Mouse (Mus musculus) Patski (cell line): ENCODE data around the gene Olfr221. TPM values are rescaled to one million over a fixed set of nuclear protein-coding genes. Genes with fewer than 3 reads are reported as not detected.
A peak's percentile ranks its signal among the peaks of the same experiment; 100 is the strongest.

Source experiments
- ATAC-seq: fragments of 100-300 bp; one replicate; pipeline ENCODE4 v1.8.0; 2021
- CTCF ChIA-PET: fragments of 350-600 bp; sonication (Branson Sonifier 250); formaldehyde crosslinking; loops from one replicate; lab custom pipeline; 2022; ENCODE audit warnings: inconsistent platforms; lab: Charles Lee
- POLR2A ChIA-PET: fragments of 350-600 bp; sonication (Branson Sonifier 250); formaldehyde crosslinking; loops from one replicate; lab custom pipeline; 2022; ENCODE audit warnings: antibody characterized with exemption, inconsistent platforms; lab: Charles Lee
- DNase-seq: peaks from one replicate; pipeline ENCODE4 v3.0.0-alpha.2; 2011; ENCODE audit warnings: low read depth, low spot score
- H3K27me3 ChIP-seq: fragments of 371-371 bp; one replicate; pipeline ENCODE4 v1.5.1; 2021
- CTCF ChIP-seq: fragments of 100-300 bp; IDR thresholded peaks from one replicate; pipeline ENCODE4 v1.5.1; 2021
- in situ Hi-C: fragments of 300-500 bp; cut with MboI; formaldehyde crosslinking; loops from 3 replicates; pipeline ENCODE4 v1.11.1; 2018; ENCODE audit warnings: low pct_unique_long_range_greater_than_20kb, mixed read lengths
- polyA plus RNA-seq: library from polyadenylated mRNA; unstranded; gene quantifications from one replicate; pipeline ENCODE4 v1.2.3, GENCODE M21; 2021

Olfr221 gene
- polyA plus RNA-seq, 1 experiment from 2014 or later, result not detected

- POLR2A ChIA-PET, result interaction anchor here (0.7 to 1.9 kb wide), 4 partner anchors 10 to 82 kb away, joined by 3 to 8 read pairs (median 4); no protein-coding TSS in a partner anchor
- ATAC-seq (peak; percentile 58), DNase-seq (peak; percentile 63)
- no peak for TF ChIP-seq CTCF
- no peaks in the 10 kb centered on the region for H3K27me3 ChIP-seq
- CTCF ChIA-PET, result interaction anchor here (1.1 to 6.0 kb wide), 5 partner anchors 8 to 117 kb away, joined by 3 to 43 read pairs (median 6); no protein-coding TSS in a partner anchor
- in situ Hi-C loops, result loop anchor here (5.0 kb wide), 1 partner anchor 113 kb away; no protein-coding TSS in a partner anchor
Observed at GRCm38 (mm10) chr14:52020486-52021137, 21.6 kb downstream of the Olfr221 start, which contains the start of gene Zfp219. Gene Zfp219, minus strand, starts transcription at chr14:52020733.

GRCm38 (mm10) chr14:52019590-52020340 lies 22.5 kb downstream of the Olfr221 start:
- TF ChIP-seq CTCF, result no peak
- ChIA-PET CTCF (interaction anchor here (1.1 to 6.0 kb wide), 7 partner anchors 9 to 136 kb away, joined by 3 to 43 read pairs (median 6); no protein-coding TSS in a partner anchor), POLR2A (interaction anchor here (0.7 to 1.9 kb wide), 7 partner anchors 9 to 83 kb away, joined by 3 to 8 read pairs (median 5); partner anchors contain the start of gene Arhgef40)
- H3K27me3 ChIP-seq, result no peaks in the 10 kb centered on the region
- in situ Hi-C loops, result loop anchor here (5.0 kb wide), 1 partner anchor 112 kb away; no protein-coding TSS in a partner anchor
- ATAC-seq, result peak; percentile 82
- DNase-seq, result peak; percentile 85

GRCm38 (mm10) chr14:52019051-52019589 lies 23.1 kb downstream of the Olfr221 start:
- H3K27me3 ChIP-seq, result no peaks in the 10 kb centered on the region
- in situ Hi-C loops, result no loop called here
- ChIA-PET CTCF (interaction anchor here (1.1 to 6.0 kb wide), 4 partner anchors 10 to 135 kb away, joined by 3 to 43 read pairs (median 6); no protein-coding TSS in a partner anchor), POLR2A (interaction anchor here (1.3 to 1.6 kb wide), 3 partner anchors 8 to 33 kb away, joined by 3 to 5 read pairs (median 5); no protein-coding TSS in a partner anchor)
- no peak for TF ChIP-seq CTCF
- DNase-seq, result no peak
- peak; percentile 7 for ATAC-seq

GRCm38 (mm10) chr14:52018248-52019050 lies 23.8 kb downstream of the Olfr221 start:
- ATAC-seq (no peak), DNase-seq (no peak)
- no peak for TF ChIP-seq CTCF
- in situ Hi-C loops, result no loop called here
- ChIA-PET CTCF (interaction anchor here (1.1 to 6.0 kb wide), 4 partner anchors 9 to 135 kb away, joined by 3 to 43 read pairs (median 6); no protein-coding TSS in a partner anchor), POLR2A (interaction anchor here (1.3 to 1.6 kb wide), 3 partner anchors 8 to 32 kb away, joined by 3 to 5 read pairs (median 5); no protein-coding TSS in a partner anchor)
- no peaks in the 10 kb centered on the region for H3K27me3 ChIP-seq

GRCm38 (mm10) chr14:52017662-52018061 lies 24.6 kb downstream of the Olfr221 start:
- DNase-seq (no peak), ATAC-seq (no peak)
- CTCF ChIA-PET, result interaction anchor here (1.8 to 6.0 kb wide), 2 partner anchors 8 to 12 kb away, joined by 7 to 43 read pairs; no protein-coding TSS in a partner anchor
- in situ Hi-C loops, result no loop called here
- TF ChIP-seq CTCF, result no peak
- POLR2A ChIA-PET, result interaction anchor here (0.6 to 1.6 kb wide), 3 partner anchors 10 to 23 kb away, joined by 3 to 8 read pairs (median 5); no protein-coding TSS in a partner anchor
- H3K27me3 ChIP-seq, result no peaks in the 10 kb centered on the region

GRCm38 (mm10) chr14:52016625-52017405 lies 25.4 kb downstream of the Olfr221 start:
- CTCF ChIA-PET, result no interaction called here
- POLR2A ChIA-PET, result interaction anchor here (0.6 to 0.7 kb wide), 2 partner anchors 9 to 22 kb away, joined by 3 to 8 read pairs; no protein-coding TSS in a partner anchor
- in situ Hi-C loops, result no loop called here
- TF ChIP-seq CTCF, result no peak
- H3K27me3 ChIP-seq, result no peaks in the 10 kb centered on the region
- no peak for ATAC-seq
- no peak for DNase-seq

GRCm38 (mm10) chr14:52015445-52016100 lies 26.7 kb downstream of the Olfr221 start, which contains the start of gene Tmem253:
Gene Tmem253, plus strand, starts transcription at chr14:52015658.
- no peak for TF ChIP-seq CTCF
- ATAC-seq (no peak), DNase-seq (no peak)
- in situ Hi-C loops, result no loop called here
- no peaks in the 10 kb centered on the region for H3K27me3 ChIP-seq
- POLR2A ChIA-PET, result interaction anchor here (0.7 kb wide), 2 partner anchors 84 to 217 kb away, joined by 3 to 4 read pairs; no protein-coding TSS in a partner anchor
- CTCF ChIA-PET, result no interaction called here

- in situ Hi-C loops, result no loop called here
- DNase-seq (no peak), ATAC-seq (peak; percentile 45)
- ChIA-PET CTCF (no interaction called here), POLR2A (interaction anchor here (0.7 kb wide), 2 partner anchors 84 to 218 kb away, joined by 3 to 4 read pairs; no protein-coding TSS in a partner anchor)
- TF ChIP-seq CTCF, result no peak
- H3K27me3 ChIP-seq, result no peaks in the 10 kb centered on the region
Observed at GRCm38 (mm10) chr14:52014761-52015311, 27.4 kb downstream of the Olfr221 start.
